Mouse (Mus musculus) urinary bladder, postnatal 36 days (tissue): Measurements from ENCODE around the gene Cyp3a57.
A peak's percentile ranks its signal among the peaks of the same experiment; 100 is the strongest.
"Not testable (repeated sequence)": the region's sequence is repeated elsewhere in the genome, so short reads cannot be mapped to it uniquely, and the experiment has no call there.

Experiments
- DNase-seq, 2 experiments: peaks; one replicate each; pipeline ENCODE4 v3.0.0; 2022; ENCODE audit warnings: low spot score in 2 of 2, mixed read lengths in 1 of 2

Gene Cyp3a57

DNA sequence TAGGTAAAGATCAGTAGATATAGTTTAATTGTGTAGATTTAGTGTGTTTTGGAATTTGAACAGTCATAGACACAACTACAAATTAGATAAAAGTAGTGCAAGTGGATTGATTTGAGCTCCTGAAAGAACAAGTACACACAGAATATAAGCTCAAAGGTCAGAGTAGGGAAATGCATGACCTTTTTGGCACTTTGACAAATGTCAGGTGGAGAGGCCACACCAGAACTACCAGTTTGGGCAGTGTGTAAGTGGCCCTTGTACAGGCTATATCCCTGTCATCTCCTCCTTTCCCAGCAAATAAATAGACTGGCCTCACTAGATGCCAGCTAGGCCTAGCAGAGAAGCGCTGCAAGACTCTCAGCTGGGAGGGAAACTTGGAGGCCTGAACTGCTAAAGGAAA is at the start of gene Cyp3a57:
Gene Cyp3a57 (plus strand): TSS at position 339 of the 400 bp plus-strand sequence.
- DNase-seq: peak; percentile 17 to 26

DNA sequence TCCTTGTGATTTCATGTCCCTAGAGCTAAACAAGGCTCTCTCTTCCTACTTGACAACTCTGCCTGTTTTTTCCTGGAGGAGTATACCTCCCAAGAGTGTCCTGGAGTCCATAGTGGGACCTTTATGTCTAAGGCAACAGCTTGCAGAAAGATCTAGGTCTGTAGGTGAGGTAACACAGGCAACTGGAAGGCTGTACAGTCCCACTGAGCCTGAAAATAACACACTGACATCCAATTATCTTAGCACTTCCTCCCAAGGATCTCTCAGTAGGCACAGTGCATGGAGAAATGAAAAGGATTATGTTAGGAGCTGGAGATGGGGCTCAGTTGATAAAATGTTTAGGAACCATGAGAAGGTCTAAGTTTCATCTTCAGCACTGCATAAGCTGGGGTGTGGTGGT is 44.6 kb upstream of the Cyp3a57 start:
- no peak for DNase-seq

DNA sequence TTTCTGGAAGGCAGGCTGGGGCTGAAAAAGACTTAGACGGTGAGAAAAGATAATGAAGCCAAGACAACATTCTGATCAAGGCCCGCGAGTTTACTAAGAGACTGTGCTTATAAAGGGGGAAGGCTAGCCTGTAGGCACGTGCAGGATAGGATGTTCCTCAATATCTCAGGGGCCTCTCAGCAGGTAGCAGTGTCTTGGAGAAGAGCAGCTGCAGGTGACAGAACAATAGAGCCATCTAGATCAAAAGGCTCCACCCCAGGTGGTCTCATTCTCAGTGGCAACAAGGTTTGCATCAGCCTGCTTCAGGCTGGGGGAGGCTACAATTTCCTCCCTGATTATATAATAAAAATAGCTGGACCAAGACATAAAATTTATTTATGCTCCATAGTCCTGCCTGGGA is 43.3 kb upstream of the Cyp3a57 start:
- not testable (repeated sequence) for DNase-seq

DNA sequence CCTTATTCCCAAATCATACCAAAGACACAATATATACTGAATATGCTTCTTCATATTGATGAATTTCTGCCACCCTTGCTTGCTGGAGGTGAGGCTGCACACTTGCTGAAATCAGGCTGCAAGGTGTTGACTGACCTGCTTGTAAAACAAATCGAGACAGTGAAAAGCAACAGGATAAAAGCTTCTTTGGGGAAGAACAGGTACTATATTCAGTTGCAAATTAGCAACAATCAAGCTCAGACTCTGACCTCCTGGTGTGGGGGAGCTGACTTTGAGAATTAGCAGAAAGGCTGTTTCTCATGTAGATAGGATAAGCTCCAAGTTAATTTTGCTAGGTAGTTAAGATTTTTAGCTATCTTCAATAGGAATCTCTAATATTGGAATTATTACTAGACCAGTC is 42.7 kb upstream of the Cyp3a57 start:
- no peak for DNase-seq

DNA sequence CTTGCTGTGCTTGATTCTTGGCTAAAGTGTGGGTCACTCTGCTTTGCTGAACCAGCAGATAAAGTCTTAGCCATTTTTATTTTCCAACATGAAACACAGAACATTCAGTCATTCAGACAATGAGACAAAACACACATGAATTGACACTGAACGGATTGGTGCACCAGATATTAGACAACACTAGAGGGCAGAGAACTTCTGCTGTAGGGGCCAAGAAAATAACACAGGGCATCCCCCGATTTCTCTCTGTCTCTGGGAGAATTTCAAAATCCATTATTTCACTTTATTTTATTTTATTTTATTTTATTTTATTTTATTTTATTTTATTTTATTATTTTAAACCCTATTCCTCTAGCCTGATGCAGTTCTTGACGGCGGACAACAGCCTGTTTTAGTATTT is 38.1 kb upstream of the Cyp3a57 start:
- DNase-seq: not testable (repeated sequence)

DNA sequence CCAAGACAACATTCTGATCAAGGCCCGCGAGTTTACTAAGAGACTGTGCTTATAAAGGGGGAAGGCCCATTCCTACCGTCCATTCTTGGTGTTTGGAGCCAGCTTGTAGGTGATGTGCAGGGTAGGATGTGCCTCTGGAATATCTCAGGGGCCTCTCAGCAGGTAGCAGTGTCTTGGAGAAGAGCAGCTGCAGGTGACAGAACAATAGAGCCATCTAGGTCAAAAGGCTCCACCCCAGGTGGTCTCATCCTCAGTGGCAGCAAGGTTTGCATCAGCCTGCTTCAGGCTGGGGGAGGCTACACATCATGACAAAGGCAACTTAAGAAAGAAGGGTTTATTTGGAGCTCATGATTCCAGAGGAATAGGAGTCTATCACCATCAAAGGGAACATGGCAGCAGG is 37.3 kb upstream of the Cyp3a57 start:
- DNase-seq: not testable (repeated sequence)

DNA sequence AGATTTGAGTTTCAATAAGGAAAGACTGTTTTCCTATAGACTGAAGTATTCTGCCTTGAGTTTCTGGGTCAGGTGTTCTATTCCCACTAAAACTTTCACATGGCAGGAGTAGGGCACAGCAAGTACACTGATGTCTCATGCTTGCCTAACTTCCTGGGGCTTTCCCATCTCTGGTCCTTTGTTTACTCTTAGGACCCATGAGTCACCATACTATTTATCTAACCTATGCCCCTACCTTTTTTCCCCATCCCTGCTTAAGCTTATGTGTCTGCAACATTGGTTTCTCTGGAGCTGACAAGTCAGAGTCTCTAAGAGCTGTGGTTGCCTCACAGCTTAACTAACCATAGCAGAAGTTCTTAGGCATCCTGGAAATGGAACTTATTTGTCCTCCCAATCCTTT is 31.2 kb upstream of the Cyp3a57 start:
- no peak for DNase-seq

DNA sequence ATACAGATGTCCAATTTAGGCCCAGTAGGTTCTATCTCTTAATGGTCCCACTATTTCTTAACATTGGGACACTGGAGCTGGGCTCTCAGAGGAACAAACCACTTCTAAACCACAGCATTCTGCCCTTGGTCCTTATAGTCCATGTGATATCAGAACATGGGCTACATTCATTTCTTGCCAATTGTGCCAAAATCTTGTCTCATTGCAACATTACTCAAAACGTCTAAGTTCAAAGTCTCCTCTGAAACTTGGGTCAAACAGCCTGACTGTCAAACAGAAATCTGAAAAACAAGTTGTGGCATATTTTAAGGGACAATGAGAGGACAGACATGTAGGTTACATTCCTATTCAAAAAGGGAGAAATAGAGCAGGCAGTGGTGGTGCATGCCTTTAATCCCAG is 27.9 kb upstream of the Cyp3a57 start:
- no peak for DNase-seq

DNA sequence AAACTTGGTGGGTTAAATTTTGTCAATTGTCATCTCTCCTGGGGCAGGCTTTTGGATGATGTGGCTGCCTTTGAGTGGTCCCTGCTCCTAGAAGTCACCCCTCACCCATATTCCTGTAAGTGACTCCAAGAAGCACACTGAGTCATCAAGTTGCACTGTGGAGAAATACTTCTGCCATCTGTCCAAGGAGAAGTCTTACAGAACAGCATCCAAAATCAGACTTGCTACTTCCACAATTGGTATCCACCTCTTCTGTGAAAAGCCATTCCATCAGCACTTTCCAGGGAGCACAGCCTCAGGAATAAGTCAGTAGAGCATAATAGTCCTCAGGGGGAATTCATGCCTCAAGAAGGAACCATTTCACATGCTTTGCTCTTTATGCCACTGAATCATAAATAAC is 6.3 kb upstream of the Cyp3a57 start:
- DNase-seq: not testable (repeated sequence)

DNA sequence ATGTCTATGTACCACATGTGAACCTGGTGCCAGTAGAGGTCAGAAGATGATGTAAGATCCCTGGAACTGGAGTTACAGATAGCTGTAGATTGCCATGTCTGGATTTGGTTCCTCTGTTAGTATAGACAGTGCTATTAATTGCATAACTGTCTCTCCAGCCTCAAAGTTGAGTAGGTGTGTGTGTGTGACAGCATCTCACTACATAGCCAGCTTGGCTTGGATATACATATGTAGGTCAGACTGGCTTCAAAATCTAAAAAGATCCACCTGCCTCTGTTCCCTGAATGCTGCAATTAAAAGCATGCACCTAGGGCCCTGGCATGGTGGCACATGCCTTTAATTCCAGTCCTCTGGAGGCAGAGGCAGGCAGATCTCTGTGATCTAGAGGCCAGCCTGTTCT is 4.6 kb downstream of the Cyp3a57 start:
- DNase-seq: no peak

DNA sequence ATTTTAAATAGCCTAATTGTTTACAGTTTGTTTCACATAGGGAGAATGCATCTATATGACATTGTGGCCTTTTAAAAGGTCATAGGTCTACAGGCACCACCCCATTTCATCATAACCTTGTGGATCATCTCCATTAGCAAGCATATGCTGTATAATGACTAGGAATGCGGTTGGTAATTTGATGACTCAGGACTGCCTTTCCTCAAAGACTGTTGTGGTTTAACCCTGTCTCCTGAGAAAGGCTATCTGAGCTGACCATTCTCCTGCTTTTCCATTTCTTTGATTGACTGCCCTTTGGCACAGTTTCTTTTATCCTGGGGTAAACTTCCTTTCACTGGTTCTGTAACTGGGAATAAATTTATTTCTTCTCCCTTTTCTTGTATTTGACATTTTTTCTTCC is 8.0 kb downstream of the Cyp3a57 start:
- DNase-seq: no peak

DNA sequence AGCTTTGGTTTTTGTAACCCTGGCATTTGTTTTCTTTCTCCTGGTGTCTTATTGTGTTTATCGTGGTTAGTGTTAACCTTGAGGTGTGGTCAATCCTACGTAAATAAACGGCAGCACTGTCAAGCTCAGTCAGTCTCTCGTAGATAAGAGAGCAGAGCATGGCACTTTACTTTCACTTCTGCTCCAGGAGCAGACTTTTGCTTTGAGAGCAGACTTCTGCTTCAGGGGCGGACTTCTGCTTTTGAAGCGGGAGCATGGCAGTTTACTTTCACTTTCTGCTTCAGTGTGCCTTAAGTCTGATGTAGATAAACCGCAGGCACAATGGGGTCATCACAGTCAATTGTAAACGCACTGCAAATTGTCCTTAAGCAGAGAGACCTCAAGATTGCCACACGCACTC is 70.3 kb downstream of the Cyp3a57 start:
- not testable (repeated sequence) for DNase-seq

DNA sequence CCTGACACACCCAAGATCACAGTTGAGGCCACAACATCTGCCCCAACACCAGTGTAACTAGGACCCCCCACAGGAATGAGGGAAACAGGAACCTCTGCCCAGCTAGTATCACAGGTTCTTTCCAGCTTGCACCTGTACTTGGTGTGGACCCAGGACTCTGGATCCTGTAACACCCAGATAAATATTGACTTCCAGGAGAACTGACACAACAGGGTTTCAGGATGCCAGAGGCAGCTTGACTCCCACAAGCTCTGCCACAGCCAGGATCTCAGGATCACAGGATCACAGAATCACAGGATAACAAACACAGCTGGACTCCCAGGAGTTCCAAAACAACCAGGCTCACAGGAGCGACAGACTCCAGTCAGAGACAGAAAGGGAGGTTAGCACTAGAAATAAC is 77.2 kb downstream of the Cyp3a57 start:
- no peak for DNase-seq

DNA sequence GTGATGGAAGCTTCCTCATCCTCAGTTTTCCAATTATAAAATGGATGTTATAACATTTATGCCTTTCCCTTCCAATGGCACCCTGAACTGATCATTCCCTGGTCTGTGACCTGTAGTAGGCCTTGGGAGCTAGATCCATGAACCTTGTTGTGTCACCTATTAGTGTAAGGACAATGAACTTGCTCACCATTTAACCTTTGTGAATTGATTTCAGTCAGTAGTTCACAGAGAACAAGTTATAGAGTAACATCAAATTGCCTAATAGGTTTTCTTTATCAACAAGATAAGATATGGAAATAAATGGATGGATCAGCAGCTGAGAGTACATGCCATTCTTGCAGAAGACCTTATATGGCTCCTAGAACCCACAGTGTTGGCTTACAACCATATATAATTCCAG is 85.9 kb downstream of the Cyp3a57 start:
- no peak for DNase-seq

DNA sequence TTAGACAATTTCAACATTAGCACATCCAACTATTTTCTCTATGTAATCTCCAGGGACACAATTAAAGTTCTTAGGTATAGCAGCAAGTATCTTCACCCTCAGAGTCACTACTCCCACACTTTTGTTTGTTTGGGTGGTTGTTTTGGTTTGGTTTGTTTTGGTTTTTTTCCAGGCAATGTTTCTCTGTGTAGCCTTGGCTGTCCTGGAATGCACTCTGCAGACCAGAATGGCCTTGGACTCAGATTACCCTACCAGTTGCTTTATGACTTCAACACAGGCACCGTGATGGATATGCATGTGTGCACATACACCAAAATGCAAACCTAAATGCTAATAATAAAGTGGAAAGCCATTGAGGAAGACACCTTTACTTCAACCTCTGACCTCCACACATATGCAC is 88.6 kb downstream of the Cyp3a57 start:
- DNase-seq: no peak
